Mouse (Mus musculus): Measurements from ENCODE around the gene Naaladl2. TPM values are rescaled to one million over a fixed set of nuclear protein-coding genes. Genes with fewer than 3 reads are reported as not detected.
"Not testable (repeated sequence)": the region's sequence is repeated elsewhere in the genome, so short reads cannot be mapped to it uniquely, and the experiment has no call there.

Gene Naaladl2
- polyA plus RNA-seq, 1 experiment: not detected

- H3K27me3 ChIP-seq (ENCODE audit: control insufficient read depth, insufficient read depth, low read length, poor library complexity, severe bottlenecking): no peaks in the 10 kb centered on the region
- H3K9me3 ChIP-seq (replicated peaks; ENCODE audit: control insufficient read depth, insufficient read depth, low read length, poor library complexity, severe bottlenecking): no peaks in the 10 kb centered on the region
- H3K27ac ChIP-seq (ENCODE audit: insufficient read depth, low read length): no peak overlapping the region
- no peaks in the 10 kb centered on the region for H3K36me3 ChIP-seq (ENCODE audit: control insufficient read depth, insufficient read depth, low read length, poor library complexity, severe bottlenecking)
- H3K4me3 ChIP-seq (ENCODE audit: low read depth, low read length): no peak overlapping the region
- TF ChIP-seq EP300 (IDR thresholded peaks at IDR 0.05; ENCODE audit: insufficient read depth, low read depth, low read length) (no peak), POLR2A (IDR thresholded peaks at IDR 0.05; ENCODE audit: insufficient read depth, low read length) (no peak), CTCF (IDR thresholded peaks at IDR 0.05; ENCODE audit: low read depth, low read length) (no peak)
- H3K9ac ChIP-seq (ENCODE audit: low read depth, poor library complexity, severe bottlenecking): no peak overlapping the region
- H3K4me1 ChIP-seq (ENCODE audit: control insufficient read depth, insufficient read depth, low read length): no peaks in the 10 kb centered on the region
These were observed 926.6 kb downstream of the Naaladl2 start for GRCm38 (mm10) chr3:24217476-24217875.

- Histone ChIP-seq H3K9me3 (replicated peaks; ENCODE audit: control insufficient read depth, insufficient read depth, low read length, poor library complexity, severe bottlenecking) (no peaks in the 10 kb centered on the region), H3K36me3 (ENCODE audit: control insufficient read depth, insufficient read depth, low read length, poor library complexity, severe bottlenecking) (no peaks in the 10 kb centered on the region), H3K27ac (ENCODE audit: insufficient read depth, low read length) (no peak overlapping the region), H3K27me3 (ENCODE audit: control insufficient read depth, insufficient read depth, low read length, poor library complexity, severe bottlenecking) (no peaks in the 10 kb centered on the region), H3K4me1 (ENCODE audit: control insufficient read depth, insufficient read depth, low read length) (no peaks in the 10 kb centered on the region), H3K9ac (ENCODE audit: low read depth, poor library complexity, severe bottlenecking) (no peak overlapping the region), H3K4me3 (ENCODE audit: low read depth, low read length) (no peak overlapping the region)
- no peak for TF ChIP-seq CTCF (IDR thresholded peaks at IDR 0.05; ENCODE audit: low read depth, low read length)
- TF ChIP-seq EP300 (IDR thresholded peaks at IDR 0.05; ENCODE audit: insufficient read depth, low read depth, low read length): no peak
- TF ChIP-seq POLR2A (IDR thresholded peaks at IDR 0.05; ENCODE audit: insufficient read depth, low read length): no peak
These were observed 977.5 kb downstream of the Naaladl2 start for GRCm38 (mm10) chr3:24166531-24166930.

DNA sequence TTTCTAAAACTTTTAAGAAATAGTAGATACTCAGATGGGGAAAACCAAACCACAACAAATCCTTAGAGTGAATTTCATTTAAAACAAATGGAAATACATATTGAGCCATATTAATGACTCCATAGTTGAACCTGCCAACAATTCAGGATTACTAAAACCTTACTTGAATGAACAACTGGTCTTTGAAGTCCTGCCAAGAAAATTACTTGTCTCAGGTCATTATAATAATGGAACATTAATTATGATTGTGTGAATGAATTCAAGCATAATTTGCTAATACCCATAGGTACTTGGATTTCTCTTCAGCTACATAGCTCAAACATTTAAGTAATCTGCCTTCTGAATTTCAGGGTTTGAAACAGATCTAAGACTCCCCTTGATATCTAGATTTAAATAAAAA, 980.1 kb downstream of the Naaladl2 start:
- Histone ChIP-seq H3K36me3 (ENCODE audit: control insufficient read depth, insufficient read depth, low read length, poor library complexity, severe bottlenecking) (no peaks in the 10 kb centered on the region), H3K9ac (ENCODE audit: low read depth, poor library complexity, severe bottlenecking) (no peak overlapping the region), H3K27ac (ENCODE audit: insufficient read depth, low read length) (no peak overlapping the region), H3K9me3 (replicated peaks; ENCODE audit: control insufficient read depth, insufficient read depth, low read length, poor library complexity, severe bottlenecking) (no peaks in the 10 kb centered on the region), H3K4me3 (ENCODE audit: low read depth, low read length) (no peak overlapping the region), H3K4me1 (ENCODE audit: control insufficient read depth, insufficient read depth, low read length) (no peaks in the 10 kb centered on the region), H3K27me3 (ENCODE audit: control insufficient read depth, insufficient read depth, low read length, poor library complexity, severe bottlenecking) (no peaks in the 10 kb centered on the region)
- TF ChIP-seq EP300 (IDR thresholded peaks at IDR 0.05; ENCODE audit: insufficient read depth, low read depth, low read length): no peak
- TF ChIP-seq CTCF (IDR thresholded peaks at IDR 0.05; ENCODE audit: low read depth, low read length): no peak
- TF ChIP-seq POLR2A (IDR thresholded peaks at IDR 0.05; ENCODE audit: insufficient read depth, low read length): no peak

DNA sequence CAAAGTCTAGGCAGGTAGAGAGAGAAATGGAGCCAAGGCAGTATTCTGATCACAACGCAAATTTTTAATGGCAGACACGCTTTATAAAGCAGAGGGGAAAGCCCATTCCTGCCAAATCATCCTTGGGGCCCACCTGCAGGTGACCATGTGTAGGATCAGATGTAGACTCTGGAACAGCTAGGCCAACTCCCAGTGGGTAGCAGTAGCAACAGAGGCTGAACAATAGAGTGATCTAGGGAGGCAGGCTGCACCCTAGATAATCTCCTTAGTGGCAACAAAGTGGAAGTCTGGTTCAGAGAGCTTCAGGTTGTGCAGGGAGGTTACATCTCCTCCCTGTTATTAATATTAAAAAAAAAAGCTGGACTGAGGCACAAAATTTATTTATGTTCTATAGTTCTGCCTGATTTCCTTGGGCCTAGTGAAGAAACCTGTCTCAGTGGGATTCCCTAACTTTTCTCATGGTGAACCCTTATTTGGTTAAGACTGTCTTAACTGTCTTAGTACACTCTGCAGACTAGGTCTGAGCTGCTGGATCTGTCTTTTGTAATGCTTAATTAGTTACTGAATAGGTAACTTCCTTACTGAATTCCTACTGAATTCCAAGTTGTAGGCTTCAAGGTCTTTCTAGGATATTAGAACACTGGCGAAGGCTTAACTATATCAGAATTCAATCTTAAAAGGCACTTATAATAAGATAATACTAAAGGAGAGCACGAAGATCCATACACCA, 992.8 kb downstream of the Naaladl2 start:
- not testable (repeated sequence) for H3K36me3 ChIP-seq (ENCODE audit: control insufficient read depth, insufficient read depth, low read length, poor library complexity, severe bottlenecking); H3K4me1 ChIP-seq (ENCODE audit: control insufficient read depth, insufficient read depth, low read length); H3K27me3 ChIP-seq (ENCODE audit: control insufficient read depth, insufficient read depth, low read length, poor library complexity, severe bottlenecking); H3K4me3 ChIP-seq (ENCODE audit: low read depth, low read length); H3K9ac ChIP-seq (ENCODE audit: low read depth, poor library complexity, severe bottlenecking); H3K9me3 ChIP-seq (replicated peaks; ENCODE audit: control insufficient read depth, insufficient read depth, low read length, poor library complexity, severe bottlenecking)
- peak overlapping the region; percentile 26 for H3K27ac ChIP-seq (ENCODE audit: insufficient read depth, low read length)

DNA sequence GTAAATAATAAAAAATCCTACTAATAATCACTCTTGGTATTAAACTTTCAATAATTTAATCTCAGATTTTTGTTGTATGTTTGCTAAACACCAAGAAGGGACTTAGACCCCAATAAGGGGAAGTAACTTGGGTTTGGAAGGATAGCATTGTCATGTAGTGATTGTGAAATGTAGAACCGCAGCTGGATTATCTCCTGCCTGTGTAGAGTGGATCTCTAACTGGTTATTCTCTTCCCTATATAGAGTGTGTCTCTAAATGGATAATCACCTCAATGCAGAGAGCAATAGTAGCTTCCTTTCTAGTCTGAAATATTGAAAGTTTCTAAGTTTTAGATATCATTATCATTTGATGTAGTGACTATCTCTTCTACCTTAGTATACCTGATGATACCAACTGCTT, 1001.3 kb downstream of the Naaladl2 start:
- Histone ChIP-seq H3K27ac (ENCODE audit: insufficient read depth, low read length) (no peak overlapping the region), H3K27me3 (ENCODE audit: control insufficient read depth, insufficient read depth, low read length, poor library complexity, severe bottlenecking) (no peaks in the 10 kb centered on the region), H3K4me3 (ENCODE audit: low read depth, low read length) (no peak overlapping the region), H3K9me3 (replicated peaks; ENCODE audit: control insufficient read depth, insufficient read depth, low read length, poor library complexity, severe bottlenecking) (no peaks in the 10 kb centered on the region), H3K9ac (ENCODE audit: low read depth, poor library complexity, severe bottlenecking) (no peak overlapping the region), H3K36me3 (ENCODE audit: control insufficient read depth, insufficient read depth, low read length, poor library complexity, severe bottlenecking) (no peaks in the 10 kb centered on the region), H3K4me1 (ENCODE audit: control insufficient read depth, insufficient read depth, low read length) (no peaks in the 10 kb centered on the region)
- no peak for TF ChIP-seq POLR2A (IDR thresholded peaks at IDR 0.05; ENCODE audit: insufficient read depth, low read length)
- no peak for TF ChIP-seq CTCF (IDR thresholded peaks at IDR 0.05; ENCODE audit: low read depth, low read length)
- TF ChIP-seq EP300 (IDR thresholded peaks at IDR 0.05; ENCODE audit: insufficient read depth, low read depth, low read length): no peak

- H3K27ac ChIP-seq (ENCODE audit: insufficient read depth, low read length): no peak overlapping the region
- H3K27me3 ChIP-seq (ENCODE audit: control insufficient read depth, insufficient read depth, low read length, poor library complexity, severe bottlenecking): no peaks in the 10 kb centered on the region
- no peaks in the 10 kb centered on the region for H3K36me3 ChIP-seq (ENCODE audit: control insufficient read depth, insufficient read depth, low read length, poor library complexity, severe bottlenecking)
- no peaks in the 10 kb centered on the region for H3K4me1 ChIP-seq (ENCODE audit: control insufficient read depth, insufficient read depth, low read length)
- no peak overlapping the region for H3K9ac ChIP-seq (ENCODE audit: low read depth, poor library complexity, severe bottlenecking)
- no peak overlapping the region for H3K4me3 ChIP-seq (ENCODE audit: low read depth, low read length)
- no peak for TF ChIP-seq EP300 (IDR thresholded peaks at IDR 0.05; ENCODE audit: insufficient read depth, low read depth, low read length)
- TF ChIP-seq POLR2A (IDR thresholded peaks at IDR 0.05; ENCODE audit: insufficient read depth, low read length): no peak
- TF ChIP-seq CTCF (IDR thresholded peaks at IDR 0.05; ENCODE audit: low read depth, low read length): no peak
- no peaks in the 10 kb centered on the region for H3K9me3 ChIP-seq (replicated peaks; ENCODE audit: control insufficient read depth, insufficient read depth, low read length, poor library complexity, severe bottlenecking)
These were observed 1006.1 kb downstream of the Naaladl2 start for GRCm38 (mm10) chr3:24138002-24138401.
